Mouse (Mus musculus): ENCODE results near the gene Lrrc28. TPM values are rescaled to one million over a fixed set of nuclear protein-coding genes. Genes with fewer than 3 reads are reported as not detected.

Gene Lrrc28
- total RNA-seq, 2 experiments from 2014 or later: 38.4 to 43.5 TPM

- intact Hi-C loops (cut with DNase I): loop anchor here (5.0 kb wide), 1 partner anchor 148 kb away; the partner anchor contains the start of gene Mef2a
- DNase-seq (ENCODE audit: extremely low spot score in 1 of 2, low spot score in 2 of 2): no peak
These were observed 125.1 kb downstream of the Lrrc28 start for GRCm38 (mm10) chr7:67520001-67520400.

- intact Hi-C loops (cut with DNase I): no loop called here
These were observed 129.4 kb downstream of the Lrrc28 start for GRCm38 (mm10) chr7:67515621-67516020.

GRCm38 (mm10) chr7:67514893-67515292 lies 130.2 kb downstream of the Lrrc28 start:
- DNase-seq (ENCODE audit: extremely low spot score in 1 of 2, low spot score in 2 of 2): peak in 1 of 2 experiments; percentile 65
- intact Hi-C loops (cut with DNase I): no loop called here

More at GRCm38 (mm10) chr7:67515621-67516020, 129.4 kb downstream of the Lrrc28 start:
- no peak for DNase-seq (ENCODE audit: extremely low spot score in 1 of 2, low spot score in 2 of 2)

DNA sequence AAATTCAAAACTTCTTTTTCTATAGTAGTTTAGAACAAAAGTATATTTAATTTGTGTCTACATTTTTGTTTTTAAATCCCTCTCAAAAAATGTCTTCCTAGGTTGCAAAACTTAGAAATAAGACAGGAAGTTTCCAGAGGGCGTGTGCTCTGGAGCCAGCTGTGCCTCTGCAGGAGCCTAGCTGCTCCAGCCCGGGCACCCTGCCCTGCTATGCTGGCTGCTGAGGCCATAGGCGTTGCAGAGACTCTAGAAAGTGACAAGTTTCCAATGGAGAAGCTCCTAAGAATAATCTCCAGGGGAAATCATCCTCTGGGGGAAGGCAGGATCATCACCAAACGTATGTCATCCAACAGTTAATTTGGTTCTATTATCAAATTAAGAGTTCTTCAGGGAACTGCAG lies 130.7 kb downstream of the Lrrc28 start:
- no peak for DNase-seq (ENCODE audit: extremely low spot score in 1 of 2, low spot score in 2 of 2)
- intact Hi-C loops (cut with DNase I): no loop called here

GRCm38 (mm10) chr7:67513656-67514055 lies 131.4 kb downstream of the Lrrc28 start:
- intact Hi-C loops (cut with DNase I): no loop called here
- DNase-seq (ENCODE audit: extremely low spot score in 1 of 2, low spot score in 2 of 2): no peak

DNA sequence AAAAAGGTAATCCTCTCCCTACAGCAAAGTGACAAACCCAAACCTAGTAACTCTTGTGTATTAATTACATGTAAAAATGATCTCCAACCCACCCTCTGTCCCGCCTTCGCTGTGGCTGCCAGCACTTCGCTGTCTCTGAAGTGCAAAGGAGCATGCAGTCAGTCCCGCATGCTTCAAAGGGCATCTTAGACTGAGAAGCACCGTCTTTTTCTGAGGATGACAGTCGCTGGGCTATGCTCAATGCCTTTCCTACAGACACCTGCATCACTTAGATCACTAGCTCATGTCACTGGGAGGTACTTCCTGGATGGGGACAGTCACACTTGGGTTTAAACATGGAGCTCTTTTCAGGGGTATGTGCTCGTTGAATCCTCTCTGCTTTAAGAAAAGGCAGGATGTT lies 133.5 kb downstream of the Lrrc28 start:
- intact Hi-C loops (cut with DNase I): no loop called here
- DNase-seq (ENCODE audit: extremely low spot score in 1 of 2, low spot score in 2 of 2): no peak

- intact Hi-C loops (cut with DNase I): no loop called here
- no peak for DNase-seq (ENCODE audit: extremely low spot score in 1 of 2, low spot score in 2 of 2)
These were observed 141.6 kb downstream of the Lrrc28 start for GRCm38 (mm10) chr7:67503281-67504010.

GRCm38 (mm10) chr7:67502631-67503030 lies 142.4 kb downstream of the Lrrc28 start:
- intact Hi-C loops (cut with DNase I): no loop called here
- no peak for DNase-seq (ENCODE audit: extremely low spot score in 1 of 2, low spot score in 2 of 2)

DNA sequence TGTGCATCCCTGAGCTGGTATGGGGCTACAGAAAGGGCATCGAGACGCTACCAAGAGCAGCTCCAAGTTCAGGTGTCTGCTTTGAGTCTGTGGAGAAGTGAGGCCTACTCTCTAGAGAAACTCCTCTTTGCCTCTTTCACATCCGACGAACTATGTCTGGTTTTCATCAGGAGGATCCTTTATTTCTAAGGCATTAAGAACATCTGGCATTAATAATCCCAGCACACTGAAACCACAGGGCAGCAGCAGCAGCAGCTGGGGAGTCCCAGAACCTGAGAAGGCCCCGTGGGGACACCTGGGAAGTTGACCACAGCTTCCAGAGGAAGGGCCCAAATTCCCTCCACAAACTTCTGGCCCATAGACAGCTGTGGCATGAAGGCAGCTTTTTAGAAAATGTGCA lies 144.2 kb downstream of the Lrrc28 start:
- DNase-seq (ENCODE audit: extremely low spot score in 1 of 2, low spot score in 2 of 2): no peak
- intact Hi-C loops (cut with DNase I): no loop called here

- intact Hi-C loops (cut with DNase I): no loop called here
- no peak for DNase-seq (ENCODE audit: extremely low spot score in 1 of 2, low spot score in 2 of 2)
These were observed 144.8 kb downstream of the Lrrc28 start for GRCm38 (mm10) chr7:67500076-67500828.

DNA sequence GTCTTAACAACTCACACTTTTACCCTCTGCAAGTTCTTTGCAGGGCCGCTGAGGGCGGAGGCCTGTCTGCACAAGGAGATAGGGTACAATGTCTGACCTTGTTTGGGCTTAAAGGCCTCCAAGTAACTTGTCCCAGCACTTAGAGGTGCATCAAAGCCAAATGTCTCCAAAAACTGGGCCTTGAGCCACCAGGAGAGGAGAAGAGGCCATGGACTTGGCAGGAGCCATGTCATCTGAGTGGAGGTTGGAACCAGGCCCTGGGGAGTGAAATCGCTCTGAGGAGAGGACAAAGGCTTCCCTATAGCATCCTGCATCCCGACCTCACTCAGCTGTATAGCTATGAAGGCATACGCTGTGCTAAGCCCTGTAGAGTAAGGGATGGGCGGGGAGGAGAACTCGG lies 145.6 kb downstream of the Lrrc28 start:
- DNase-seq (ENCODE audit: extremely low spot score in 1 of 2, low spot score in 2 of 2): no peak
- intact Hi-C loops (cut with DNase I): no loop called here

GRCm38 (mm10) chr7:67493795-67494687 lies 151.0 kb downstream of the Lrrc28 start:
- DNase-seq (ENCODE audit: extremely low spot score in 1 of 2, low spot score in 2 of 2): no peak
- intact Hi-C loops (cut with DNase I): no loop called here

GRCm38 (mm10) chr7:67487889-67488411 lies 157.1 kb downstream of the Lrrc28 start:
- DNase-seq (ENCODE audit: extremely low spot score in 1 of 2, low spot score in 2 of 2): peak; percentile 63 to 67
- intact Hi-C loops (cut with DNase I): no loop called here

GRCm38 (mm10) chr7:67486925-67487760 lies 157.9 kb downstream of the Lrrc28 start:
- DNase-seq (ENCODE audit: extremely low spot score in 1 of 2, low spot score in 2 of 2): no peak
- intact Hi-C loops (cut with DNase I): no loop called here

GRCm38 (mm10) chr7:67486417-67486816 lies 158.7 kb downstream of the Lrrc28 start:
- no peak for DNase-seq (ENCODE audit: extremely low spot score in 1 of 2, low spot score in 2 of 2)
- intact Hi-C loops (cut with DNase I): no loop called here

DNA sequence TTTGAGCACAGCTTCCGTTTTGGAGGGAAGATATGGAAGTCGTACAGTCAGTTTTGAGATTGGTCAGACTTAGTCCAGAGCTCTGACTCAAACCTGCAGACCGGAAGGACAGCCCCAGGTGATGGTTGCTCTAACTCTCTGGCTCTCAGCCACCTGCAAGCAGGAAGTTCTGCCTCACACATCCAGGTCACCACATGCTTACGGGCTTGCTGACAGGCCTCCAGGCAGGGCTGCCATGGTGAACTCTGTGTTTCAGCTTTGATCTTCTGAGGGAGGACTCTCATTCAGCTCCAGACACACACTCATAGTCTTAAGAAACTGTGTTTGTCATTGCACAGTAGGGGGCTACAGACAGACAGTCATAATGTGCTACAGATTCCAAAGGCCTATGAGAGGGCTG lies 161.4 kb downstream of the Lrrc28 start:
- DNase-seq (ENCODE audit: extremely low spot score in 1 of 2, low spot score in 2 of 2): no peak
- intact Hi-C loops (cut with DNase I): no loop called here

DNA sequence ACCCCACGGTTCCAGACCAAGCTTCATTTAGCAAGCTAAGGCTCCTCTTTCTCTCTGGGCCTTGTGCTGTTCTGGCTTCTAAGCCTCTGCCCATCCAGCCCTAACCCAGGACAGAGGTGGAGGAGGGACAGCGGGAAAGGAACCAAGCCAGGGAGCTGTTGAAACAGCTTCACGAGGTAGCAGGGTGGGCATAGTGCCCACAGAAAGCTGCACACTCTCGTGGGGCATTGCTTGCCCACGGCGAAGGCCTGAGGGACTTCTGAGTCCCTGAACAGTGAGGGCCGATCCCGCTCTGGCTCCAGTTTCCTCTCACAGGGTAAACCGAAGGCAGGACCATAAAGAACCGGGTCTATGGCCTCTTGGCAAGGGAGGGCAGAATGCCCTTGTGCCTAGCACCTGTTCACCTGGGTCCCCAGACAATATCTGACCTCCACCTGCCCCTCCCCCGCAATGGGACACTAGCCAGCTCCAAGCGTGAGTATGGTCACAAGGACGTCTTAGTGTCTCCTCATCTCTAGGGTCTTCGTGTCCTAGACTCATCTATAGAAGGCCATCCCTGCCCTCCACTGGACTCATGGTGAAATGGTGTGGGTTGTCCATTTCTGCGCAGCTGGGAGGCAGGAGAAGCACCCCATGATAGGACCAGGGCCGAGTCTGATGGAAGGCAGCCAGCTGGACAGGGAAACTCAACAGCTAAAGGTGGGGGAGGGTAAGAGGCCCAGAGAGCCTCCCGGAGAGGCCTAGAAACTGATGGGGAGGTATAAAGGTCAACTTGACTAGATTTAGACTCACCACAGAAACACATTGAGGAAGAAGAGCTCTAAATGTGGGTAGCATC lies 165.3 kb downstream of the Lrrc28 start:
- intact Hi-C loops (cut with DNase I): no loop called here
- peak in 1 of 2 experiments; percentile 72 for DNase-seq (ENCODE audit: extremely low spot score in 1 of 2, low spot score in 2 of 2)

Measured in left cerebral cortex, postnatal 10 days (tissue).